Mouse (Mus musculus) thymus, adult 18-20 months (tissue): ENCODE measurements around the gene Macrod2.

Experiments
- DNase-seq, 2 experiments: peaks; one replicate each; pipeline ENCODE4 v3.0.0; 2022; ENCODE audit warnings: mixed read lengths in 2 of 2

Gene Macrod2

GRCm38 (mm10) chr2:141722531-141722930 lies 1327.4 kb downstream of the Macrod2 start:
- DNase-seq: no peak

GRCm38 (mm10) chr2:141728998-141729397 lies 1333.9 kb downstream of the Macrod2 start:
- DNase-seq: no peak

GRCm38 (mm10) chr2:141736685-141737456 lies 1341.8 kb downstream of the Macrod2 start:
- DNase-seq: no peak

- no peak for DNase-seq
Measured at GRCm38 (mm10) chr2:141738702-141739101, 1343.6 kb downstream of the Macrod2 start.

- no peak for DNase-seq
Measured at GRCm38 (mm10) chr2:141740318-141740717, 1345.2 kb downstream of the Macrod2 start.

GRCm38 (mm10) chr2:141800236-141800635 lies 1405.1 kb downstream of the Macrod2 start:
- DNase-seq: no peak

- DNase-seq: no peak
Measured at GRCm38 (mm10) chr2:141800909-141801308, 1405.8 kb downstream of the Macrod2 start.

GRCm38 (mm10) chr2:141816266-141816665 lies 1421.2 kb downstream of the Macrod2 start:
- no peak for DNase-seq

GRCm38 (mm10) chr2:141817546-141818180 lies 1422.6 kb downstream of the Macrod2 start:
- no peak for DNase-seq

- no peak for DNase-seq
Measured at GRCm38 (mm10) chr2:141820795-141821194, 1425.7 kb downstream of the Macrod2 start.

GRCm38 (mm10) chr2:141825606-141826495 lies 1430.7 kb downstream of the Macrod2 start:
- no peak for DNase-seq

- DNase-seq: no peak
Measured at GRCm38 (mm10) chr2:141830496-141830895, 1435.4 kb downstream of the Macrod2 start.

- no peak for DNase-seq
Measured at GRCm38 (mm10) chr2:141831515-141831914, 1436.4 kb downstream of the Macrod2 start.

GRCm38 (mm10) chr2:141834156-141834782 lies 1439.2 kb downstream of the Macrod2 start:
- no peak for DNase-seq

- no peak for DNase-seq
Measured at GRCm38 (mm10) chr2:141844408-141845175, 1449.5 kb downstream of the Macrod2 start.

- DNase-seq: no peak
Measured at GRCm38 (mm10) chr2:141859220-141859619, 1464.1 kb downstream of the Macrod2 start.

- DNase-seq: no peak
Measured at GRCm38 (mm10) chr2:141861679-141862268, 1466.7 kb downstream of the Macrod2 start.

GRCm38 (mm10) chr2:141862531-141863265 lies 1467.6 kb downstream of the Macrod2 start:
- no peak for DNase-seq

GRCm38 (mm10) chr2:141863628-141864165 lies 1468.6 kb downstream of the Macrod2 start:
- no peak for DNase-seq

GRCm38 (mm10) chr2:141870930-141871329 lies 1475.8 kb downstream of the Macrod2 start:
- no peak for DNase-seq
